Mouse (Mus musculus) WW6 (cell line): ENCODE measurements around the gene Hsd17b7.
A peak's percentile ranks its signal among the peaks of the same experiment; 100 is the strongest.
"Not testable (repeated sequence)": the region's sequence is repeated elsewhere in the genome, so short reads cannot be mapped to it uniquely, and the experiment has no call there.

Experiments used
- DNase-seq: peaks from one replicate; pipeline ENCODE4 v3.0.0-alpha.2; 2013; ENCODE audit warnings: low read depth, low spot score

The Hsd17b7 gene

DNA sequence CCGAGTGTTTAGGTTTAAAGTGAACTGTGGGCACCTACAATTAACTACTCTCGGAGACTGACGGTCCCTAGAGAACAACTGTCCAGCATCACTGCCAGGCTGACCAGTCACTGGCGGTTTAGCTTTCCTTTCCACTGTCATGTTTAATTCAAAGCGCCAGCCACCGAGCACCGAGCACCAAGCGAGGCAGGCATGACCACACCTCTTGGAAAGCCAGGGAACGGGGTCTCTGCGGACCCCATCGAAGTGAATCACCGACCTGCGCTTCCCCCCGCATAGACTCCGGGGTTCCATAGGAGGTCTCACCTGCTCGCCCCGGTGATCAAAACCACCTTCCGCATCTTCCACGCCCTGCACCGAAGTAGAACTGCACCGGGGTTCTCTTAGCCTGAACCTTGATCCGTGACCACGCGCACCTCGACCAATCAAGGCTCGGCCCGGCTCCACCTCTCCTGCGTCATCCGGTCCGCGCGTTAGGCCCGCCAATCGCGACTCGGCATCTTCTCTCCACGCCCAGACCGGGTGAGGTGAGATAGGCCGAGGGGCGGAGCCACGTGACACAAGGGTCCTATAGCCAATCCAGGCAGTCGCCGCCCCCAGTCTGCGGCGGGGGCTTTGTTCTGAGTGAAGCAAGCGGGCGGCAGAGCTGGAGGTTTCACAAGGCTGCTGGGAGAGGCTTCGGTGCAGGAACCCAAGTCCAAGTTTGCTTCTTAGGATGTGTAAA is at the start of gene Hsd17b7:
Gene Hsd17b7 (minus strand): TSS at position 450 of the 724 bp plus-strand sequence.
- DNase-seq, result peak; percentile 89

GRCm38 (mm10) chr1:170014784-170015183 is 45.7 kb upstream of the Hsd17b7 start:
- no peak for DNase-seq

DNA sequence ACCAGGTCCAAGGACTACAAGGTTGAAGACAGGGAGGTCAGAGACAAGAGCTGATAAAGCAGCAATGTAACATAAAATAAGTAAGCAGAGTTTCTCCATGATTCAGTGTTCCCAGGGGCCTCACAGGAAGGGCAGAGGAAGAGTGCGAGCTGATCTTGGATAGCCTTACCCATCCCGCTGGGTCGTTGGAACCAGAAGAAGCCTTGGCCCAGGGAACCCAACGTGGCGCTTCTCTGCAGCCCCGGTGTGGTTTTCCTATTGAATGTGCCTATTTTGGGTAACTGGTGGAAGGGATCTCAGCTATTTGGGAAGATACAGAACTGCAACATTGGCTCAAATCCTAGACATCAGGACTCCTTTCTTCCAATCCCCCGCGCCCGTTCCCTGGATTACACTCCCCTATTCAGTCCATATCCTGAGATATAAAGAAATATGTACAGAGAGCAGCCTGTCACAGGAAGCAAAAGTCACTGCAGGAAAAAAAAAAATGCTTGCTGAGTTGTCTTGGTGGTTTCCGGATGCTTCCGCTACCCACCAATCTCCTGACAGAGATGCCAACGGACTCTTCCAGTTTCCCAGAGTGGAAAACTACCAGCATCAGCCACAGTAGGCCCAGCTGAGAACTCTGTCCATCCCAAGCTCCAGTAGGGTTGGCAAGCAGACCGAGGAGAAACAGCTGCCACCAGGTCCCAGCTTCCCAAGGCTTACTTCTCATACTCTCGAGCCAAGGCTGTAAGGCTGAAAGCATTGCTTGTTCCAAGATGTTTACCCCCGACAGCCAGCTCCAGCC is 41.9 kb upstream of the Hsd17b7 start:
- DNase-seq, result no peak

GRCm38 (mm10) chr1:170009296-170009695 is 40.3 kb upstream of the Hsd17b7 start:
- DNase-seq, result no peak

GRCm38 (mm10) chr1:170008432-170009220 is 39.6 kb upstream of the Hsd17b7 start:
- no peak for DNase-seq

DNA sequence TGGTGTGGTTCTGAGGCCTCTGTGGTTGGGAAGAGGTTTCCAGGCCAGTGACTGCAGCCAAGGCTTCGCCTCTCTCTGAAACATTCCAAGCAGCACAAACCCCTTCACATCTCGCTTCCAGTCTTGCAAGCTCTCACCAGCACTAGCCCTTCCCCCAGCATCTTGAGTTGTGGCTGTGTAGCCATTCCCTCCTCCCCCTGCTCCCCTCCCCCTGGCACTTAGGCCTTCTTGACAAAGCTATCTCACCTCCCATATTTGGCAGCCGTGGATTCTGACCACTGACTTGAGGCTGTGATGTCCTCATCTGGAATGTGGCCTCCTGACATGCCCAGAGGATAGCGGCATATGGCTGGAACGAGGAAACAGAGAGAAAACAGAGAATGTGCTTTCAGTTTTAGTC is 37.5 kb upstream of the Hsd17b7 start:
- no peak for DNase-seq

DNA sequence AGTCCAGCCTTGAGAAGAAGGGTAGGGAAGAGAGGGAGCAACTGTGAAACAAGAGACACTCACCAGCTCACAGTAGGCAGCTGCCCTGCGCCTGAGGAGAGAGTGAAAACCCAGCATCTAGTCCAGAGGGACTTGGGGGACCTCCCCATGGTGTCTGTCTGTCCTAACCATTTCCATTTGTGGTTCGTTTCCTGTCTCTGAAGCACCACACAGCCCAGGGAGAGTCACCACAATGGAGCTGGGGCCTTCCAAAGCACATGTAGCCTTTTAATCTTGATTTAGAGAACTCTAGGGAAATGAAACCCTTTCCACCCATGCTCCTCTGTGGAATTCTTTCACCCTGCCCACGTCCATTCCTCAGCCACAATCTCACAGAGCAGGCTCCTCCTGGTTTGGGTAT is 36.3 kb upstream of the Hsd17b7 start:
- no peak for DNase-seq

DNA sequence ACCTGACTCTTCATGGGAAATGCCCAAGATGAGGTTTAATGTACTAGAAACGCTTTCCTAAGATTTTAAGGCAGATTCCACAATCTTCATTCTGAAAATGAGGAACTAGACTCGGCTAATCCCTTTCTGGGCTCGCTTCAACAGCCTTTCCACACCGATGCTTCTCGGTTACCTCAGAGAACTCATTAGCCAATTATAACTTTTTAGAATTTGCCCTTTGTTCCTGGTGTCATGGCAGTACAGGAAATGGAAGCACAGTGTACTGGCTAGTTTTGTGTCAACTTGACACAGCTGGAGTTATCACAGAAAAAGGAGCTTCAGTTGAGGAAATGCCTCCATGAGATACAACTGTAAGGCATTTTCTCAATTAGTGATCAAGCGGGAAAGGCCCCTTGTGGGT is 24.9 kb upstream of the Hsd17b7 start:
- DNase-seq, result not testable (repeated sequence)

GRCm38 (mm10) chr1:169986166-169986565 is 17.1 kb upstream of the Hsd17b7 start:
- DNase-seq, result no peak

- DNase-seq, result no peak
Measured at GRCm38 (mm10) chr1:169977621-169978020, 8.6 kb upstream of the Hsd17b7 start.

GRCm38 (mm10) chr1:169971998-169972397 is 3.0 kb upstream of the Hsd17b7 start:
- no peak for DNase-seq

DNA sequence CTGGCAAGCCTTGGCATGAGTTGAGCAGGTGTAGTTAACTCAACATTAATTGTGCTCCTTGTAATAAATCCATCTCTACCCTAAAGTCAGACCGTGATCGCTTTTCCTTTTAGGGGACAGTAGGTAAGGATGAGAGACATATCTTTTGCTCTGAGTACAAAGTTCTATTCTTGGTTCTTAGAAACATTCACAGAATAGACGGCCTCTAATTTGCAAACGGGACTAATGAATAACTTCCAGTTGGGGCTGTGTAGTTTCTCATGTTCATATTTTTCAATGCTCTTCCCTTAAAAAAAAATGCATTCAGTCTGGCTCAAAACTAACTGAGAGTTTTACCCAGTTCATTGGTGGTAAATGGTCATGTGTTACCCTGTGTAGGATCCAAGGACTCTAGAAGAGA is 1.9 kb upstream of the Hsd17b7 start:
- DNase-seq, result no peak

DNA sequence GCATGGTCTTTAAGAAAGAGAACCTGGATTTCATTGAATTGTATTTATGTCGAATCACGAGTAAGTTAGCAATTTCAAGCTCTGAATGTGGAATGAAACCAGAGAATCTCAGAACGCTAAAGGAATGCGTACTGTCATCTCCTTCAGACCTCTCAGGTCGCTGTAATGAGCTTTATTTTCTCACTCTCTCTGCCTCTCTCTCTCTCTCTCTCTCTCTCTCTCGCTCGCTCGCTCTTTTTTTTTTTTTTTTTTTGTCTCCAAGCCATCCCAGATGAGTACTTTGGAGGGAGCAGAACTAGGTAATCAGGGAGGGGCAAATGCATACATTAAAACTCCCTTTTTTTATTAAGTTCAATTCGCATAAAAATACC is 460 bp upstream of the Hsd17b7 start:
- DNase-seq, result no peak

DNA sequence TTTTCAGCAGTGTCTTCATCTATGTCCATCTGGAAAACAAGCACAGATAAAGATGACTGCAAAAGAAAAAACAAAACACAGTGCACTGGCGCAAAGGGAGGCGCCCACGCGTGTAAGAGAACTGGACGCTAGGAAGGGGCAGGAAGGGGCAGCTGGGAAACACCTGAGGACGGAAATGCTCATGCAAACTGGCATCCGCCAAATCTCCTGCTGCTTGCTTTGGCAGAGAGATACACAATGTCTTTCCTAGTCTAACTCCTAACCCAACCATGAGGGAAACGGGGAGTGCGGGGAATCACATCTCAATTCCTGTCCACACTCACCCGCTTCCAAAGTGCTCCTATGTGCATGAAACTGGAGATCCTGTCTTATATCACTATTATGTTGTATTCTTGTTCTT is 15.9 kb downstream of the Hsd17b7 start:
- DNase-seq, result no peak

GRCm38 (mm10) chr1:169952636-169953035 is 16.4 kb downstream of the Hsd17b7 start:
- no peak for DNase-seq

DNA sequence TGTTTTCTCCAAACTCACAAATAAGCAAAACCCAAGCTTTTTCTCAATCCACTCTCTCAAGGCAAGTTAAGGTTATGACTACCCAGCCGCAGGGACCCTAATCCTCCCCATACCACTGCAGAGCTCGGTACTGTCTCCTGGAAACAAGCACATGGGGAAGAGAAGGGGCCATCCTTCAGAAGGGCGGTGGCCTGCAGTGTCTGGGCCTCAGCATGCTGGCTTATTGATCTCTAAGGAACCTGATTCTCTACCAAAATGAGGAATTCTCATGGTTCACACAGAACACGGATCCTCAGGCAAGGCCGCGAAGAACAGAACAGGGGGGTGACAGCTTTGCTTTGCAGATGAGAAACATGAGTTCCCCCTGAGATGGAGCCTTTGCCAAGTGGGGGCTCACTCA is 17.5 kb downstream of the Hsd17b7 start:
- DNase-seq, result no peak

GRCm38 (mm10) chr1:169950651-169951050 is 18.4 kb downstream of the Hsd17b7 start:
- no peak for DNase-seq

- DNase-seq, result no peak
Measured at GRCm38 (mm10) chr1:169949981-169950380, 19.1 kb downstream of the Hsd17b7 start.

GRCm38 (mm10) chr1:169948866-169949265 is 20.2 kb downstream of the Hsd17b7 start:
- no peak for DNase-seq

DNA sequence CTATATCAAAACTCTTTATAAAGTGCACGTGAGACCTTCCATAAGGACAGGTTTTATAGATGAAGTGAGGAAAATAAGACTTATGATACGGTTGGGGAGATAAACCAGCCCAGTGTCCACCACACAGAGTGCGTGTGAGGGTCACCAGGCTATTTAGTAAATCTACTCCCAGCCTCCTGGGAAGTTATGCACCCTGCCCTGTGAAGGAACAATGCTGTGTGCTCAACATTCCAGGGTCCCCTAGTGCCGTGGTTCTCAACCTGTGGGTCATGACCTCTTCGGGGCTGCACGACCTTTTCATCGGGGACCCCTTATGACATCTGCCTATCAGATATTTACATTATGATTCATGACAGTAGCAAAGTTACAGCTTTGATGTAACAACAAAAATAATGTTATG is 20.8 kb downstream of the Hsd17b7 start:
- DNase-seq, result no peak

DNA sequence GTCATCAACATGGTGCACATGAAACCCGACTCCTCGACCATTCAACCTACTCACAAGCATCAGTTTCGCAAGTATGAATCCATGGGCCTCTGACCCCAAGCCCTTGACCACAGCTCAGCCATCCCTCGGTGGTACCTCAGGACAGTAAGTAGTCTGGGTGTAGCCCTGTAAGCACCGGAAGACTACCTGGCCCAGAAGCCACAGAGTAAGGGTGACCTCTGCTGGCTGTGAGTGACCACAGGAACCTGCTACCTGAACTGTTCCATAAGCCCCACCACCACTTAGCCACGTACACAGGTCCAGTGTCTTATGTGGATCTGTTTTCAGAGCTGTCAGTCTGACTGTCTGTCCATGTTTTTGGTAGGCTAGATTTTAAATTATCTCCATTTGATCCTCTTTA is 21.4 kb downstream of the Hsd17b7 start:
- DNase-seq, result no peak

DNA sequence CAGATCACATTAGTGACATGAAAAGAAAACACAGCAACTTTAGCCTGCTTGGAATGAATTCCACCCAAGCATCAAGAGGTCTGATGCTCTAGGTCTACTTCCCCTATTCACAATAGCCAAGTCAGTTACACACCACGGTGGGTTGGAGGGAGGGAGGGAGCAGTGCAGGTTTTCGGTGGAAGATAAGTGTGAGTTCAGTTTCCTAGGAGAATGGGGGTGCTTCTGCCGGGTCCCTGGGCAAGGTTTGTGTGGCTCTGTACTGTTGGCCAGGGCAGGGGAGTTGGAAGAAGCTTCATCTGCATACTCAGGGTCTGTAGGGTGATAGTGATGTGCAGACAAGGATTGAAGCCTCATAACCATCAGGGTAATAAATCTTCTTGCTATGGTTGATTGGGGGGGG is 23.0 kb downstream of the Hsd17b7 start:
- DNase-seq, result no peak
